Mouse (Mus musculus): ENCODE results near the gene Tnfaip1.

DNA sequence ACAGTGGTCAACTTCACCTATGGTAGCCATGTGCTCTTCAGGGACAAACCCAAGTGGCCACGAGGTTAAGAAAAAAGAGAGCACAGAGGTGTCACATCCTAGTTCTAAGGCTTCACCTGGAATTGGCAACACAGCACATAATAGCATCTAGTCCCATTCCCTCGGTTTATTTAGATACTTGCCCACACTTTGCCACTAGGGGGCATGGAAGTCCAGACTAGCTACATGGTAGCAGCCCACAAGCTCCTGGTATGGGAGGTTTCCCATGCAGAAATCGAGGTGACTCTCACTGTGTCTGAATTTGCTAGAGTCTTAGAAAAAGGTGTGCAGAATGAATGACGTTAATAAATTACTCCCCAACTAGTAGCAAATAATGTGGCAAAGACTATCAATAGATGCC lies 24.3 kb upstream of the Tnfaip1 start:
- TF ChIP-seq CTCF (conservative IDR thresholded peaks at IDR 0.05 in 1 of 2, IDR thresholded peaks at IDR 0.05 in 1 of 2; ENCODE audit: low read depth in 2 of 2, low read length in 2 of 2), result peak; percentile 94 to 95
- TF ChIP-seq MAX (IDR thresholded peaks at IDR 0.05; ENCODE audit: low read length), result no peak
- TF ChIP-seq CHD2 (IDR thresholded peaks at IDR 0.05; ENCODE audit: low read length), result no peak
- no peak for TF ChIP-seq POLR2A (IDR thresholded peaks at IDR 0.05; ENCODE audit: low read depth, low read length)
- TF ChIP-seq ZMIZ1 (IDR thresholded peaks at IDR 0.05; ENCODE audit: low read depth, low read length), result no peak
- no peak for TF ChIP-seq USF1 (IDR thresholded peaks at IDR 0.05; ENCODE audit: low read depth, low read length)
- no peak for TF ChIP-seq EP300 (IDR thresholded peaks at IDR 0.05; ENCODE audit: low read length)
- TF ChIP-seq UBTF (IDR thresholded peaks at IDR 0.05; ENCODE audit: low read depth, low read length), result no peak
- TF ChIP-seq E2F4 (IDR thresholded peaks at IDR 0.05; ENCODE audit: insufficient replicate concordance, low read depth, low read length), result no peak
- no peak for TF ChIP-seq MAFK (IDR thresholded peaks at IDR 0.05; ENCODE audit: insufficient replicate concordance, low read length)
- TF ChIP-seq JUN (IDR thresholded peaks at IDR 0.05; ENCODE audit: insufficient read depth, low read depth, low read length), result no peak
- TF ChIP-seq GABPA (IDR thresholded peaks at IDR 0.05; ENCODE audit: insufficient replicate concordance, low read depth, low read length), result no peak
- no peak for TF ChIP-seq MAZ (IDR thresholded peaks at IDR 0.05; ENCODE audit: low read depth, low read length)
- no peak for TF ChIP-seq ZC3H11A (IDR thresholded peaks at IDR 0.05; ENCODE audit: low read depth, low read length)
